Mouse (Mus musculus) embryo, embryonic 10 days (tissue): Measurements from ENCODE around the gene Erf.
"Not testable (repeated sequence)": the region's sequence is repeated elsewhere in the genome, so short reads cannot be mapped to it uniquely, and the experiment has no call there.

Source experiments
- DNase-seq: peaks from one replicate; pipeline ENCODE4 v3.0.0-alpha.2; 2015; ENCODE audit warnings: low spot score

Erf gene

GRCm38 (mm10) chr7:25267301-25267750 lies 16.8 kb upstream of the Erf start, which contains the start of gene Cic:
TSS of gene Cic (plus strand) at chr7:25267704.
- DNase-seq, result peak; percentile 100

GRCm38 (mm10) chr7:25266180-25266962 lies 15.8 kb upstream of the Erf start:
- no peak for DNase-seq

DNA sequence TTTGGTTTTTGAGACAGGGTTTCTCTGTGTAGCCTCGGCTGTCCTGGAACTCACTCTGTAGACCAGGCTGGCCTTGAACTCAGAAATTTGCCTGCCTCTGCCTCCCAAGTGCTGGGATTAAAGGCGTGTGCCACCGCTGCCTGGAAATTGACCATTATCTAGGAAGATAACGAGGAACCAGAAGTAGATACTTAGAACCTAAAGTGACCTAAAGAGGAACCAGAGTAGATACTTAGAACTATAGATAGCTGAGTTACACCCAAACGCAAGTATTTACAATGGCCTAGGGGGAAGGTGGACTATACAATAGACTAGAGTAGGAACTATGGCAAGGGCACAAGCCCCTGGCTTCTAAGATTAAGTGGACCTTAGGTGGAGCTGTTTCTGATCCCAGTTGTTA lies 15.2 kb upstream of the Erf start:
- not testable (repeated sequence) for DNase-seq

- DNase-seq, result no peak
These were observed 13.7 kb upstream of the Erf start for GRCm38 (mm10) chr7:25263968-25264870.

DNA sequence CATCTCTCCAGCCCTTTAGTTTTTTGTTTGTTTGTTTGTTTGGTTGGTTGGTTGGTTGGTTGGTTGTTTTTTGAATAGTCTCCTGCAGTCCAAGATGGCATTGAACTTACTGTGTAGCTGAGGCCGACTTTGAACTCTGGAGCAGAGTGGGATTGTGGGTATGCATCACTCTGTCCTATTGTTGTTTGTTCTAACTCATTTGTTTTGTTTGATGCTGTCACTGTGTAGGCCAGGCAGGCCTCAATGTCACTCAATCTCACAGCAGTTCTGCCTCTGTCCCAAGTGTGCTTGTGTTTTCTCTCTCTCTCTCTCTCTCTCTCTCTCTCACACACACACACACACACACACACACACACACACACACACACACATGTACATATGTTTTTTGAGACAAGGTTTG lies 11.3 kb upstream of the Erf start:
- DNase-seq, result no peak

DNA sequence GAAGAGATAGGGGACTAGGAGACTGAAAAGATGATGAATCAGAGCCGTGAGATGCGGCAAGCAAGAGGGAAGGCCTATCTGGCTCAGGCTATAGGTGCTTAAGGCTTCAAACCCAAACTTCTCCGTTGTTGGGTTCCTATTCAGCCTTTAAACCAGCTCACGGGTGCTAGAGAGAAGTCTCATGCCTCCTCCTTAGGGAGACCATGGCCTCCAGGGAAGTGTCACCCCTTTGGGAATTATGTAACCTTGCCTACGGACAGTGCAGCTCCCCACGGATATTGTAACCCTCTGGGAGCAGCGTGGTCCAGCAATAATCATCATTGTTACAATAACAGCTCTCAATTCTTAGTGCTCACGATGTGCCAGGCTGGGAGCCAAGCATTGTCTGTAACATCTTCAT lies 1.3 kb upstream of the Erf start:
- no peak for DNase-seq

DNA sequence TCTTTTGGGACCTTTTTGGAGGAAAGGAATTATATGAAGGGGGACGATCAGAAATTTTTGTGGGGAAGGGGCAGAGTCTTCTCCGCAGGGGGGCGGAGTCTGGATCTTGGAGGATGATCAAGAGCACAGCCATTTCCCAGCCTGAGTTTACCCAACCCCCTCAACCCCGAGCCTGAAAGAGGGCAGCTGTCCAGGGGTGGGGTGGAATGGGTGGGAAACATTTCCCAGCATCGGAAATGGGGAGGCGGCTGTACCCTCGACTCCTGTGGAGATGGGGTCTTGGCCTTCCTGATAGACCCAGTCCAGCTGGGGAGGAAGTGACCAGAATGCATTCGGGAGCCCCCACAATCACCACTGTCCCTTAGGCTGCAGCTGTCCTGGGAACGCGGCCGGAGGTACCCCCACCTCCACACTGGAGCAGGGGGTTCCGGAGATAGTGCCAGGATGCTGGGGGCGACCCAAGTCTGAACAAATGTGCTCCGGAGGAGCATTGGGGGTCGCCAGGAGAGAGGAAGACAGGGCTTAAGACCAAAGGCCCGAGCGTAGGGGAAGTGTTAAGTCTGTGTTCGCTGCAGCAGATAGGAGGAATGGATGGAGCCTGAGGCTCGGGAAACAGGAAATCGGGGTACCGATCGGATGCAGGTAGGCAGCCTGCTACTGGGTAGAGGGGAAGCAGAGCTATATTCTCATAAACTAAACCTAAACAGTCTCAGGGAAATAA lies 670 bp upstream of the Erf start:
- peak; percentile 76 for DNase-seq

DNA sequence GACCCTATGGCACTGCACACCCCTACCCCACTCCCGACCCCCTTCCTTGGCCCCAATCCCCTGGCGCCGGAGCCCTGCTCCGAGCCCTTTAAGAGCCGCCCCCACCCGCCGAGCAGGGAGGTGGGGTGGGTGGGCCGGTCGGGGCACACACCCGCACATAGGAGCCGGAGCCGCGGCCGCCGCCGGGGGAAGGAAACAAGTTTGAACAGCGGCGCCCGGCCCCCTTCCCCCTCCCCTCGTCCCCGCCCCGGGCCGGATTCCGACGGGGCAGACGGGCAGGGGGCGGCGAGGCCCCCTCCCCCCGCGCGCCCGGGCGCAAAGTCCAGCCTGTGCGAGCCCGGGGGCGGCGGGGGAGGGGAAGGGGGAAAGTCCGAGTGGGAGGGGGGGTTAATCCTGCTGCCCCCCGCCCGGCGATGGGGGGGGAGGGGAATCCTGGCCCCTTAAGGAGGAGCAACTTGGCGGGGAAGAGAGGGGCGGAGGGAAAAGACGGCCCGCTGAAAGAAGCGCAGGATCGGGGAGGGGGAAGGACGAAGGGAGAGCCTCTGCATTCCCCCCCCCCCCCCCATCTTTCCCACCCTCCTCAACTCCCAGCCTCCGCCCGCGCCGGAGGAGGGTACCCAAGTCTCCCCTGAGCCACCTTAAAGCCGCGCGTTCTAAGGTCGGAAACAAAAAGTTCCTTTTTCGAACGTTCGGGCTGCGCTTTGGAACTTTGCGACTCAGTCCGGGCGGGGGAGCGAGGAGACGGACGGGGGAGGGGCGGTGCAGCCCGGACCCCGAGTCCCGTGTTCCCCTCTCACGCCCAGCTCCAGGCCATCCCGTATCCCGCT lies 1.0 kb downstream of the Erf start:
- peak; percentile 84 for DNase-seq

DNA sequence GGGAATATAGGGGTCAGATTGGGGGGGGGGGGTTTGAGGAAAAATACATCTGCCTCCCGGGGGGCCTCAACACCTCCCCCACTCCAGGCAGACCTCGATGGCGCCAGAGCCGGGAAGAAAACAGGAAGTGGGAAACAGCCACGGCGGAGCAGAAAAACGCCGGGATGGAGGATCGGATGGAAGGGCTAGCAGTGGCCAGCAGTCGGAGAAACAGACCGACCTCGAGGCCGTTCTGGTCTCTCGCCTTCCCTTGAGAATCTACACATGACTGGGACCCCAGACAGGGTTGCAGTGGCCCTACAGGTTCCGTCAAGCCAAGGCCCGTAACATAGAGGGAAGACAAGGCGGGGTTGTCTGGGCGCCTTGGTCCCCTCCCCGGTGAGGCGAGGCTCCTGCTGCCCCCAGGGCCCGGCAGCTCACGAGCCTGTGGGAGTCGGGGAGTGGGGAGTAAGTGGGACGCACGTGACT lies 1.7 kb downstream of the Erf start:
- peak; percentile 56 for DNase-seq

- DNase-seq, result peak; percentile 48
These were observed 2.4 kb downstream of the Erf start for GRCm38 (mm10) chr7:25248018-25248647.

GRCm38 (mm10) chr7:25247498-25247897 lies 3.1 kb downstream of the Erf start:
- DNase-seq, result no peak

DNA sequence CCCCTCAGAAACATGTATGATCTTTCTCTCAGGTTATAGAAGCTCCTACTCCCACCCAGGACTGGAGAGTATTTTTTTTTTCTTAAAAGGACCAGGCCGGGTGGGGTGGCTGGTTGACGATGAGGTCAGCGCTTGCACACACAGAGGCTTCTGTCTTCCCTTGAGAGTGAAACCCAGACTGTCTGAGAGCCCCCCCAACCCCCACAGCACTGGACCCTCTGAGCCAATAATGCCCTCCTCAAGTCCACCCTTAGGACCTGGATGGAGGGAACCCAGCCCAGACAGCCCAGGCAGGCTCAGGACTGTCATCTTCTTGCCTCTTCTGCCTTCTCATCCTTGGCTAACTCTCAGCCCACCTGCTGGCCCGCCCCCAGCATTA lies 3.8 kb downstream of the Erf start:
- no peak for DNase-seq

- no peak for DNase-seq
These were observed 4.3 kb downstream of the Erf start for GRCm38 (mm10) chr7:25246079-25246758.

DNA sequence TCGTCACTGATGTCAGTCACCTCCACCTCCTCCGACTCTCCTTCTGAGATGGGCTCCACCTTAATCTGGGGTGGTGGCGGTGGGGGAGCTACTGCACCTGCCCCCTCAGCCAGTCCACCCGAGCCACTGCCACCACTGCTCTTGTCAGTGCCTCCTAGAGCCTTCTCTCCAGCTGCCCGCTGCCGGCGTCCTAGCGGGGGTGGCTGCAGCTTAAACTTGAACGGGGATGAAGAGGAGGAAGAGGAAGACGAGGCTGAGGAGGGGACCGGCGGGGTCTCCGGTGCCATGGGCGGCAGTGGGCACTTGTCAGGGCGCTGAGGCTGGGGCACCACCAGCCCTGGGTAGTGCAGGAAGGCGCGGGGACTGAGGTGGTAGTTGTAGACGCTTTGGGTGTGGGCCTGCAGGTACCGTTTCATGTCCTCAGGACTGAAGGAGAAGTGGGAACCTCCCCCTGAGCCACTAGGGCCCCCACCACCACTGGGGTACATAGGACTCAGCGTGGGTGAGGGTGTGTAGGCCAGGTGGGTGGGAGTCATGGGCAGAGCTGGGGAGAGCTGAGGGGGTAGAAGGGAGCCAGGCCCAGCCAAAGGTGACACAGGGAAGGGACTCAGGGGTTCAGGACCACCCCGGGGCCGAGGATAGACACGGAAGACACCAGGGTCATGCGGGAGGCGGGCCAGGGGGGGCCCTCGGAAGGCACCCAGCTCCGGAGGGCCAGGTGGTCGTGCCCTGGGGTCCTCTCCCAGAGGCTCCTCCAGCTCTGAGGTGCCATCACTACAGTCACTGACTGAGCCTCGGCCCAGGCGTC lies 5.8 kb downstream of the Erf start:
- no peak for DNase-seq

- no peak for DNase-seq
These were observed 7.2 kb downstream of the Erf start for GRCm38 (mm10) chr7:25243361-25243760.

DNA sequence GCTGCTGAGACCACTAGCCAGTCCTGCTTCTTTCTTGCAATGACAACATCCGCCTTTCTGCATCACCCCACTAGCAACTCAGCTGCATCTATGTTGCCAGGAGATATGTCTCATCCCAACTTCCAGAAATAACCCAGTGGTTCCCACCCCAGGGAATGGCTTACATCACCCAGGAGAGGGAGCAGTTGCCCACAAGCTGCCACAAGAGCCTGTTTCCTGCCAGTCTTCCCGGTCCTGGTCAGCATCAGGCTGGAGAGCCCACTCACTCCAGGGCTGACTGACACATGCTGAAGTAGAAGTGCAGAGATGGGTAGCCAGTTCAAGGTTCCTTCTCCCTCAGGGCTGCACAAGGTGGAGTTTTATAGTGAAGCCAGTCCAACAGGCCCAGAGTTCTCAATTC lies 9.5 kb downstream of the Erf start:
- DNase-seq, result peak; percentile 64

DNA sequence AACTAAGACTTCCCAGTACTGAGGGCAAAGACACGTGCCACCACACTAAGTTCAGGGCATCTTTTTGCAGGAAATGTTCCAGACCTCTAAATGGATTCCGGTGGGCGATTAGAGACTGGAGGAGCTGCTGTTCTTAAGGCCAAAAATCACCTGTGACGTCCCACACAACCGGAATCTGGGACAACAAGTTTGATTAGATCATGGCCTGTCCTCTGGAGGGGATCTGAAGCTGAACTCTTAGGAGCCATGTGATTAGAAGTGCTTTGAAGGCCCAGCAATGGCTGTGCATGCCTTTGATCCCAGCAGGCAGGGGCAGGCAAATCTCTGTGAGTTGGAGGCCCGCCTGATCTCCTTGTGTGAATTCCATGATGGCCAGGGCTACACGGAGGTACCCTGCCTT lies 9.9 kb downstream of the Erf start:
- no peak for DNase-seq

DNA sequence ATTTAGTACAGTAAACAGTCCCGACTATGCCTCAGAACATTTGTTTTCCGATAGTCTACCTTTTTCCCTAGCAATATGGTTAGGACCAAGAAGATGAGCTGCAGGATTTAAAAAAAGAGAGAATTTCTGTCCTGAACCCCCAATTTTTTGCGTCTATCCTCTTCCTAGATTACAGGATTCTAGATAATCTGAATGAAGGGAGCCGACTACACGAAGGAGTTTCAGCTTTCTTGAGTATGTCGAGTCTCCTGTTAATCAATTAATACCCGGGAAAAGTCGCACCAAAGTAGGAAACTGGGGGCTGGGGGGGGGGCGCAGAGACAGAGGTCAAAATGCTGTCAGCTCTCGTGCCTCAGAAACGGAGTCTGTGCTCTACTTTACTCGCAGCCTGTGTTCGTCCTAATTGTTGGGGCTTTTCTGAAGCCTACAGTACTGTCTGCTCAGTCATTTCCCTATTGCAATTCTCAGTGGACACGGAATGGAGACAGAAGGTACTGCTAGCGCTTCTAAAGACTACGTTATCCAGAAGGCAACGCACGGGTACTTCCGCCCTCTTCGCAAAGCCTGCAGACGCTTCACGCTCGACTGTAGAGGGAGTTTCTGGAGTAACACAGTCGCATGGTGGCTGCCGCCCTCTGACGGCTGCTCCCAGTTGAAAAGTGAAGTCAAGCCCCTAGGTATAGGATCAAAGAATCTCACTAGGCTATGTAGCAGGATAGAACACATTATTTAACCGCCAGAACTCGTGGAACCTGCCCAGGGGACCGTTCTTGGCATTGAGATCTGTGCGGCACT lies 11.5 kb downstream of the Erf start:
- peak; percentile 96 for DNase-seq
